Mouse (Mus musculus) liver, postnatal 0 days (tissue): Measurements from ENCODE around the gene Lnpk. TPM values are rescaled to one million over a fixed set of nuclear protein-coding genes. Genes with fewer than 3 reads are reported as not detected.

ENCODE experiments used
- ATAC-seq: fragments of 200-750 bp; cut with Nextera tagmentation; 2 replicates; pipeline ENCODE4 v1.8.0; 2017; ENCODE audit warnings: mild to moderate bottlenecking, moderate library complexity
- DNase-seq: peaks from one replicate; pipeline ENCODE4 v3.0.0-alpha.2; 2016
- H3K27ac ChIP-seq: fragments of 300-500 bp; sonication (generic); 2 replicates; pipeline ENCODE4 v1.5.1; 2014; ENCODE audit warnings: antibody characterized with exemption, moderate library complexity, mild to moderate bottlenecking, low read depth
- H3K27me3 ChIP-seq: fragments of 300-500 bp; sonication (generic); 2 replicates; pipeline ENCODE4 v1.6.1; 2014; ENCODE audit warnings: low read length, control low read depth, mixed read lengths; ENCODE audit not compliant: insufficient read depth
- H3K36me3 ChIP-seq: fragments of 300-500 bp; sonication (generic); replicated peaks from 2 replicates; pipeline ENCODE4 v1.6.1; 2014; ENCODE audit warnings: mild to moderate bottlenecking, control low read depth, low read length, moderate library complexity, mixed read lengths; ENCODE audit not compliant: insufficient read depth
- H3K4me1 ChIP-seq: fragments of 300-500 bp; sonication (generic); 2 replicates; pipeline ENCODE4 v1.6.1; 2014; ENCODE audit warnings: antibody characterized with exemption, mild to moderate bottlenecking, control low read depth; ENCODE audit not compliant: insufficient read depth
- H3K4me2 ChIP-seq: fragments of 300-500 bp; sonication (generic); 2 replicates; pipeline ENCODE4 v1.6.1; 2014; ENCODE audit warnings: low read depth, mild to moderate bottlenecking, low read length, moderate library complexity, mixed read lengths
- H3K4me3 ChIP-seq: fragments of 300-500 bp; sonication (generic); 2 replicates; pipeline ENCODE4 v1.5.1; 2014; ENCODE audit warnings: low read depth, low read length
- H3K9ac ChIP-seq: fragments of 300-500 bp; sonication (generic); replicated peaks from 2 replicates; pipeline ENCODE4 v1.6.1; 2014; ENCODE audit warnings: mild to moderate bottlenecking, moderate library complexity
- H3K9me3 ChIP-seq: fragments of 300-500 bp; sonication (generic); 2 replicates; pipeline ENCODE4 v1.6.1; 2016; ENCODE audit warnings: mild to moderate bottlenecking, control low read depth, low read length, mixed read lengths
- CTCF ChIP-seq: sonication (generic); IDR thresholded peaks from 2 replicates; pipeline ENCODE4 v1.5.1; 2016; ENCODE audit warnings: antibody characterized with exemption, low read depth
- EP300 ChIP-seq: IDR thresholded peaks from 2 replicates; pipeline ENCODE4 v1.6.1; 2016; ENCODE audit warnings: antibody characterized with exemption, low read depth, mild to moderate bottlenecking
- WGBS: fragments of 180-500 bp; shearing (Covaris S2); extraction: QIAGEN DNeasy Blood & Tissue Kit; methylation state at CpG from one replicate; pipeline ENCODE4 v1.1.7; 2014; ENCODE audit not compliant: insufficient replicate concordance; 5-methylcytosine and 5-hydroxymethylcytosine counted together
- polyA plus RNA-seq: library from polyadenylated mRNA; unstranded; fragments of >200 nt; fragmentation: Nextera tagmentation; extraction: Ambion mirVana; gene quantifications from 2 replicates; pipeline ENCODE4 v1.2.1, GENCODE M21; 2015

Lnpk gene
- polyA plus RNA-seq, 1 experiment from 2014 or later, result 11.1 TPM

- peak; percentile 31; the same call in 1 of the 2 replicates for ATAC-seq
- Histone ChIP-seq H3K4me3 (no peak overlapping the region), H3K36me3 (no peaks in the 10 kb centered on the region), H3K9ac (no peak overlapping the region), H3K9me3 (no peaks in the 10 kb centered on the region; the same call in 1 of the 2 replicates), H3K4me2 (no peak overlapping the region), H3K4me1 (no peaks in the 10 kb centered on the region), H3K27ac (peak overlapping the region; percentile 39), H3K27me3 (no peaks in the 10 kb centered on the region)
- WGBS, result 34% methylated on average over 5 of the region's 5 CpGs
- TF ChIP-seq CTCF (no peak), EP300 (no peak)
- DNase-seq, result peak; percentile 15
Observed at GRCm38 (mm10) chr2:74606087-74606760, 27.0 kb upstream of the Lnpk start.

- DNase-seq (no peak), ATAC-seq (no peak)
- TF ChIP-seq EP300 (no peak), CTCF (no peak)
- Histone ChIP-seq H3K9ac (no peak overlapping the region), H3K27me3 (no peaks in the 10 kb centered on the region), H3K4me1 (no peaks in the 10 kb centered on the region), H3K27ac (no peak overlapping the region), H3K4me3 (no peak overlapping the region), H3K4me2 (no peak overlapping the region), H3K36me3 (no peaks in the 10 kb centered on the region), H3K9me3 (no peaks in the 10 kb centered on the region)
- WGBS, result 54% methylated on average over 3 of the region's 3 CpGs
Observed at GRCm38 (mm10) chr2:74604011-74604410, 24.8 kb upstream of the Lnpk start.

GRCm38 (mm10) chr2:74602483-74602882 is 23.2 kb upstream of the Lnpk start:
- no peak overlapping the region for H3K4me3 ChIP-seq
- no peaks in the 10 kb centered on the region for H3K27me3 ChIP-seq
- DNase-seq (no peak), ATAC-seq (no peak)
- no peak overlapping the region for H3K27ac ChIP-seq
- H3K9me3 ChIP-seq, result no peaks in the 10 kb centered on the region
- 71% methylated on average over 5 of the region's 5 CpGs for WGBS
- no peak overlapping the region for H3K9ac ChIP-seq
- H3K4me2 ChIP-seq, result no peak overlapping the region
- TF ChIP-seq EP300 (no peak), CTCF (no peak)
- H3K36me3 ChIP-seq, result no peaks in the 10 kb centered on the region
- no peaks in the 10 kb centered on the region for H3K4me1 ChIP-seq

- TF ChIP-seq EP300, result no peak
- no peak for TF ChIP-seq CTCF
- Histone ChIP-seq H3K27ac (no peak overlapping the region), H3K9me3 (no peaks in the 10 kb centered on the region), H3K27me3 (no peaks in the 10 kb centered on the region), H3K9ac (no peak overlapping the region), H3K36me3 (no peaks in the 10 kb centered on the region), H3K4me3 (no peak overlapping the region), H3K4me2 (no peak overlapping the region), H3K4me1 (no peaks in the 10 kb centered on the region)
- no peak for ATAC-seq
- no peak for DNase-seq
- WGBS, result 69% methylated on average over 3 of the region's 3 CpGs
Observed at GRCm38 (mm10) chr2:74597169-74597568, 17.9 kb upstream of the Lnpk start.

- Histone ChIP-seq H3K9ac (no peak overlapping the region), H3K4me3 (no peak overlapping the region), H3K27me3 (no peaks in the 10 kb centered on the region), H3K9me3 (no peaks in the 10 kb centered on the region), H3K36me3 (no peaks in the 10 kb centered on the region), H3K4me2 (no peak overlapping the region), H3K27ac (no peak overlapping the region), H3K4me1 (no peaks in the 10 kb centered on the region)
- DNase-seq (no peak), ATAC-seq (peak; percentile 90)
- no peak for TF ChIP-seq CTCF
- no peak for TF ChIP-seq EP300
Observed at GRCm38 (mm10) chr2:74596094-74596493, 16.9 kb upstream of the Lnpk start.

- WGBS, result under 1% methylated on average over 52 of the region's 55 CpGs
- Histone ChIP-seq H3K4me1 (peaks cover 9% of the 10 kb centered on the region), H3K4me3 (peak overlapping the region; percentile 98), H3K9ac (peak overlapping the region; percentile 93), H3K9me3 (no peaks in the 10 kb centered on the region), H3K4me2 (peak overlapping the region; percentile 96), H3K27me3 (no peaks in the 10 kb centered on the region), H3K27ac (peak overlapping the region; percentile 95), H3K36me3 (no peaks in the 10 kb centered on the region)
- TF ChIP-seq CTCF (no peak), EP300 (no peak)
- peak; percentile 68 for ATAC-seq
- peak; percentile 69 for DNase-seq
Observed at GRCm38 (mm10) chr2:74578146-74578842, 941 bp downstream of the Lnpk start.
